Mouse (Mus musculus) spleen, adult 2 months (tissue): ENCODE measurements around the gene Ccdc22. TPM values are rescaled to one million over a fixed set of nuclear protein-coding genes. Genes with fewer than 3 reads are reported as not detected.

Source experiments
- DNase-seq, 2 experiments: peaks; one replicate each; pipeline versions ENCODE4 v3.0.0 to v3.0.0-alpha.2; 2012 to 2021; ENCODE audit warnings: low spot score in 2 of 2, low read depth in 1 of 2
- H3K27ac ChIP-seq: fragments of 200-500 bp; 2 replicates; pipeline ENCODE4 v1.5.1; 2012; ENCODE audit warnings: low read length, inconsistent platforms; ENCODE audit not compliant: insufficient read depth
- H3K27me3 ChIP-seq: fragments of 200-500 bp; 2 replicates; pipeline ENCODE4 v1.6.1; 2012; ENCODE audit warnings: mild to moderate bottlenecking, moderate library complexity, low read length, inconsistent platforms; ENCODE audit not compliant: control insufficient read depth, insufficient read depth
- H3K36me3 ChIP-seq: fragments of 200-500 bp; 2 replicates; pipeline ENCODE4 v1.6.1; 2012; ENCODE audit warnings: mild to moderate bottlenecking, low read length, inconsistent platforms; ENCODE audit not compliant: control insufficient read depth, insufficient read depth
- H3K4me1 ChIP-seq: fragments of 200-500 bp; 2 replicates; pipeline ENCODE4 v1.6.1; 2011; ENCODE audit warnings: inconsistent platforms; ENCODE audit not compliant: control insufficient read depth, insufficient read depth, insufficient read length
- H3K4me3 ChIP-seq: fragments of 200-500 bp; 2 replicates; pipeline ENCODE4 v1.5.1; 2011; ENCODE audit warnings: mild to moderate bottlenecking, inconsistent platforms; ENCODE audit not compliant: insufficient read depth, insufficient read length; ENCODE audit errors: extremely low read depth
- CTCF ChIP-seq: fragments of 200-500 bp; IDR thresholded peaks from 2 replicates; pipeline ENCODE4 v1.5.1; 2011; ENCODE audit warnings: mild to moderate bottlenecking, inconsistent platforms; ENCODE audit not compliant: insufficient read depth, insufficient read length, insufficient replicate concordance; ENCODE audit errors: extremely low read depth
- POLR2A ChIP-seq: fragments of 200-500 bp; IDR thresholded peaks from 2 replicates; pipeline ENCODE4 v1.6.1; 2011; ENCODE audit warnings: low read depth, low read length, inconsistent platforms
- WGBS: fragments of 180-500 bp; shearing (Covaris S2); methylation state at CpG from one replicate; pipeline ENCODE4 v1.1.7; 2018; 5-methylcytosine and 5-hydroxymethylcytosine counted together
- polyA plus RNA-seq: library from polyadenylated mRNA; depleted of rRNA; stranded (reverse); fragments of >200 nt; gene quantifications from 2 replicates; pipeline ENCODE4 v1.2.3, GENCODE M21; 2012; rRNA removed

The Ccdc22 gene
- 15.1 and 19.9 TPM in 2 replicates for polyA plus RNA-seq

- H3K4me1 ChIP-seq, result no peaks in the 10 kb centered on the region; the same call in 1 of the 2 replicates
- 25% methylated on average over 28 of the region's 28 CpGs for WGBS
- no peak for TF ChIP-seq CTCF
- no peak for TF ChIP-seq POLR2A
- H3K27me3 ChIP-seq, result no peaks in the 10 kb centered on the region
- peak within 1 kb of the TSS; percentile 66 for H3K4me3 ChIP-seq
- DNase-seq, result peak; percentile 57 to 79
- H3K36me3 ChIP-seq, result no peaks in the 10 kb centered on the region
- H3K27ac ChIP-seq, result no peak within 1 kb of the TSS
Measured at GRCm38 (mm10) chrX:7604879-7605574, at the start of gene Ccdc22. Gene Ccdc22 (minus strand): TSS chrX:7605517.

- no peaks in the 10 kb centered on the region for H3K36me3 ChIP-seq
- peak overlapping the region; percentile 60 for H3K4me3 ChIP-seq
- TF ChIP-seq POLR2A (peak; percentile 74), CTCF (no peak)
- peak; percentile 76 to 91 for DNase-seq
- H3K4me1 ChIP-seq, result peaks cover 10% of the 10 kb centered on the region
- peak overlapping the region; percentile 97 for H3K27ac ChIP-seq
- 30% methylated on average over 25 of the region's 25 CpGs for WGBS
- H3K27me3 ChIP-seq, result no peaks in the 10 kb centered on the region
Measured at GRCm38 (mm10) chrX:7648671-7649304, 43.5 kb upstream of the Ccdc22 start.

GRCm38 (mm10) chrX:7645349-7645748, 40.0 kb upstream of the Ccdc22 start:
- TF ChIP-seq CTCF (peak; percentile 7; the same call in 1 of the 2 replicates), POLR2A (no peak)
- DNase-seq, result peak; percentile 66 to 73
- Histone ChIP-seq H3K27ac (no peak overlapping the region), H3K4me3 (no peak overlapping the region), H3K4me1 (peaks cover 4% of the 10 kb centered on the region), H3K27me3 (no peaks in the 10 kb centered on the region), H3K36me3 (no peaks in the 10 kb centered on the region)
- WGBS, result 15% methylated on average over 5 of the region's 5 CpGs

- Histone ChIP-seq H3K4me3 (no peak overlapping the region), H3K36me3 (no peaks in the 10 kb centered on the region), H3K27me3 (no peaks in the 10 kb centered on the region), H3K4me1 (no peaks in the 10 kb centered on the region), H3K27ac (no peak overlapping the region)
- WGBS, result 47% methylated on average over 12 of the region's 12 CpGs
- DNase-seq, result no peak
- TF ChIP-seq POLR2A (no peak), CTCF (no peak)
Measured at GRCm38 (mm10) chrX:7640785-7641184, 35.5 kb upstream of the Ccdc22 start.

GRCm38 (mm10) chrX:7639536-7640325, 34.4 kb upstream of the Ccdc22 start:
- no peaks in the 10 kb centered on the region for H3K4me1 ChIP-seq
- H3K36me3 ChIP-seq, result no peaks in the 10 kb centered on the region
- no peak for DNase-seq
- no peaks in the 10 kb centered on the region for H3K27me3 ChIP-seq
- H3K27ac ChIP-seq, result no peak overlapping the region
- no peak overlapping the region for H3K4me3 ChIP-seq
- WGBS, result 28% methylated on average over 13 of the region's 13 CpGs
- no peak for TF ChIP-seq POLR2A
- no peak for TF ChIP-seq CTCF

GRCm38 (mm10) chrX:7638401-7639091, 33.2 kb upstream of the Ccdc22 start, which contains the start of gene Syp:
Gene Syp (plus strand): TSS chrX:7638471.
- no peaks in the 10 kb centered on the region for H3K27me3 ChIP-seq
- TF ChIP-seq CTCF, result no peak
- TF ChIP-seq POLR2A, result no peak
- H3K36me3 ChIP-seq, result no peaks in the 10 kb centered on the region
- no peaks in the 10 kb centered on the region for H3K4me1 ChIP-seq
- peak within 1 kb of the TSS; percentile 42; the same call in 1 of the 2 replicates for H3K4me3 ChIP-seq
- WGBS, result 30% methylated on average over 41 of the region's 42 CpGs
- peak; percentile 47 to 67 for DNase-seq
- H3K27ac ChIP-seq, result no peak within 1 kb of the TSS
